Mouse (Mus musculus) small intestine, adult 10 weeks (tissue): Measurements from ENCODE around the gene Olfr476. TPM values are rescaled to one million over a fixed set of nuclear protein-coding genes. Genes with fewer than 3 reads are reported as not detected.

ENCODE experiments used
- polyA plus RNA-seq: library from polyadenylated mRNA; stranded (reverse); fragments of 350-450 nt; fragmentation: Illumina TruSeq; extraction: RNeasy Lipid Tissue Mini Kit (QIAGEN cat#74804); gene quantifications from one replicate; pipeline ENCODE4 v1.2.3, GENCODE M21; 2014; ENCODE audit warnings: low replicate concordance

The Olfr476 gene
- not detected for polyA plus RNA-seq

GRCm38 (mm10) chr7:107964503-107964902 lies at the start of gene Olfr476:
Gene Olfr476, plus strand, starts transcription at chr7:107964803.

GRCm38 (mm10) chr7:107930146-107930545 lies 34.5 kb upstream of the Olfr476 start, which contains the start of gene Olfr473:
Gene Olfr473, plus strand, starts transcription at chr7:107930446.

GRCm38 (mm10) chr7:107954343-107954742 lies 10.3 kb upstream of the Olfr476 start, which contains the start of gene Olfr474:
Gene Olfr474, plus strand, starts transcription at chr7:107954643.

GRCm38 (mm10) chr7:107986393-107986792 lies 21.8 kb downstream of the Olfr476 start, which contains the start of gene Olfr477:
Gene Olfr477, plus strand, starts transcription at chr7:107986693.

Other genes starting within 250 kb of the Olfr476 start
- gene Cyb5r2, start 206.8 kb upstream of the Olfr476 start, polyA plus RNA-seq = not detected
- gene Ovch2, start 163.6 kb upstream of the Olfr476 start, polyA plus RNA-seq = not detected
- not detected for gene Olfr467, start 152.5 kb upstream of the Olfr476 start, polyA plus RNA-seq
- gene Olfr469, start 139.3 kb upstream of the Olfr476 start, polyA plus RNA-seq = not detected
- not detected for gene Olfr470, start 117.3 kb upstream of the Olfr476 start, polyA plus RNA-seq
- not detected for gene Olfr472, start 66.9 kb upstream of the Olfr476 start, polyA plus RNA-seq
- gene Olfr473, start 34.4 kb upstream of the Olfr476 start, polyA plus RNA-seq = not detected
- gene Olfr474, start 10.2 kb upstream of the Olfr476 start, polyA plus RNA-seq = not detected
- gene Olfr477, start 21.9 kb downstream of the Olfr476 start, polyA plus RNA-seq = not detected
- not detected for gene Olfr478, start 69.2 kb downstream of the Olfr476 start, polyA plus RNA-seq
- gene Olfr479, start 85.9 kb downstream of the Olfr476 start, polyA plus RNA-seq = not detected
- not detected for gene Olfr480, start 102.5 kb downstream of the Olfr476 start, polyA plus RNA-seq
- not detected for gene Olfr481, start 115.1 kb downstream of the Olfr476 start, polyA plus RNA-seq
- not detected for gene Olfr482, start 132.8 kb downstream of the Olfr476 start, polyA plus RNA-seq
- gene Olfr483, start 136.0 kb downstream of the Olfr476 start, polyA plus RNA-seq = not detected
- not detected for gene Olfr484, start 162.6 kb downstream of the Olfr476 start, polyA plus RNA-seq
- not detected for gene Olfr485, start 195.1 kb downstream of the Olfr476 start, polyA plus RNA-seq
- not detected for gene Olfr486, start 207.9 kb downstream of the Olfr476 start, polyA plus RNA-seq
- not detected for gene Olfr487, start 249.8 kb downstream of the Olfr476 start, polyA plus RNA-seq